Mouse (Mus musculus) limb, embryonic 14.5 days (tissue): ENCODE results near the gene Nfkbia. TPM values are rescaled to one million over a fixed set of nuclear protein-coding genes. Genes with fewer than 3 reads are reported as not detected.

Experiments
- ATAC-seq: fragments of 200-750 bp; cut with Nextera tagmentation; 2 replicates; pipeline ENCODE4 v1.8.0; 2017; ENCODE audit warnings: low read depth, moderate number of reproducible peaks, moderate TSS enrichment; ENCODE audit not compliant: low FRiP score
- DNase-seq: peaks from one replicate; pipeline ENCODE4 v3.0.0-alpha.2; 2015; ENCODE audit warnings: low spot score
- H3K27ac ChIP-seq: fragments of 300-500 bp; sonication (generic); replicated peaks from 2 replicates; pipeline ENCODE4 v1.5.1; 2014; ENCODE audit warnings: low read depth, mild to moderate bottlenecking, low read length, moderate library complexity, mixed read lengths
- H3K27me3 ChIP-seq: fragments of 300-500 bp; sonication (generic); 2 replicates; pipeline ENCODE4 v1.6.1; 2014; ENCODE audit warnings: low read length, mixed read lengths; ENCODE audit not compliant: control insufficient read depth, insufficient read depth
- H3K36me3 ChIP-seq: fragments of 300-500 bp; sonication (generic); 2 replicates; pipeline ENCODE4 v1.6.1; 2014; ENCODE audit warnings: mild to moderate bottlenecking, low read length, moderate library complexity, mixed read lengths; ENCODE audit not compliant: control insufficient read depth, insufficient read depth
- H3K4me1 ChIP-seq: fragments of 300-500 bp; sonication (generic); 2 replicates; pipeline ENCODE4 v1.6.1; 2014; ENCODE audit warnings: antibody characterized with exemption, low read length, mixed read lengths; ENCODE audit not compliant: control insufficient read depth, insufficient read depth
- H3K4me2 ChIP-seq: fragments of 300-500 bp; sonication (generic); replicated peaks from 2 replicates; pipeline ENCODE4 v1.6.1; 2014; ENCODE audit warnings: low read depth, mild to moderate bottlenecking, low read length, moderate library complexity; ENCODE audit not compliant: severe bottlenecking
- H3K4me3 ChIP-seq: fragments of 300-500 bp; sonication (generic); replicated peaks from 2 replicates; pipeline ENCODE4 v1.5.1; 2014; ENCODE audit warnings: low read length
- H3K9ac ChIP-seq: fragments of 300-500 bp; sonication (generic); 2 replicates; pipeline ENCODE4 v1.6.1; 2014; ENCODE audit warnings: mild to moderate bottlenecking, low read depth, low read length, moderate library complexity; ENCODE audit not compliant: severe bottlenecking
- H3K9me3 ChIP-seq: fragments of 300-500 bp; sonication (generic); 2 replicates; pipeline ENCODE4 v1.6.1; 2016; ENCODE audit warnings: low read length; ENCODE audit not compliant: control insufficient read depth
- POLR2A ChIP-seq: fragments of 200-500 bp; IDR thresholded peaks from 2 replicates; pipeline ENCODE4 v1.8.0; 2012; ENCODE audit warnings: inconsistent platforms, mild to moderate bottlenecking, moderate library complexity, borderline replicate concordance; ENCODE audit not compliant: insufficient read depth, insufficient read length; ENCODE audit errors: extremely low read depth
- WGBS: fragments of 180-500 bp; shearing (Covaris S2); extraction: QIAGEN DNeasy Blood & Tissue Kit; methylation state at CpG from one replicate; pipeline ENCODE4 v1.1.7; 2014; 5-methylcytosine and 5-hydroxymethylcytosine counted together
- polyA plus RNA-seq, 2 experiments: library from polyadenylated mRNA; depleted of rRNA in 1 of 2; stranded (reverse) in 1 of 2; unstranded in 1 of 2; fragments of >200 nt; fragmentation: Nextera tagmentation in 1 of 2; extraction: Ambion mirVana in 1 of 2; gene quantifications; 2 replicates each; pipeline versions ENCODE4 v1.2.1 to v1.2.3; 2012 to 2014

Gene Nfkbia
- polyA plus RNA-seq, 2 experiments, result 76.0 to 111 TPM

DNA sequence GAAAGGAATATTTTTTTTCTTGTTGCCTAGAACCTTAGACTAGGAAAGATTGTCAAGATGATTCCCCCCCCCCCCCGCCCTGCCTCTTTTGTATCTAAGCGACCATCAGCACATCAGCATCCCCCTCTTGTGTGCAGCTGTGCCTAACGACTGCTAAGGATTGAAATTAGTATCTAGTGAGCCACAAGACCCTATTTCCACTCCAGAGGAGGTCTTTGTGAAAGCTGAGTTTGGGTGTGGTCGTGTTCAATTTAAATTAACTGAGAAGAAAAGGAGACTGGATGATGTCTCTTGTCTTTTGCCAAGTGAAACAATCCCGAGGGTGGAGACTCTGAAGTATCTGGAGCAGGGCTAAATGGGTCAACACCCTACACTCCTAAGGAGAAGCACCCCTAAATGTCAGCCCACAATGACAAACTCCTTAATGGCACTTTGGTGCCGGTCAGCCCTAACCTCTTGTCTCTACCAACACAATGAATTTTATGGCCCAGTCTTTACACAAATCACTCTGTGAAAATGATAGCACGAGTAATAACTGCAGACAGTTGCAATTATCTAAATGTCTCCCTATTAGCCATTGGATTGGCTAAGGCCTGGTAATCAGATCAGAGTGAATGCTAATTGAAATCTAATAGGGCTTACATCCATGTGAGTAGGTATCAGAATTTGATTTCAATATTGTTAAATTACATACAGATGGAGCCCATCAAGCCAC, 13.0 kb upstream of the Nfkbia start:
- Histone ChIP-seq H3K27ac (no peak overlapping the region), H3K36me3 (no peaks in the 10 kb centered on the region), H3K27me3 (no peaks in the 10 kb centered on the region), H3K4me1 (no peaks in the 10 kb centered on the region), H3K4me2 (no peak overlapping the region), H3K4me3 (no peak overlapping the region), H3K9ac (no peak overlapping the region), H3K9me3 (no peaks in the 10 kb centered on the region)
- no peak for TF ChIP-seq POLR2A
- 59% methylated on average over 7 of the region's 7 CpGs for WGBS
- ATAC-seq (no peak), DNase-seq (no peak)

DNA sequence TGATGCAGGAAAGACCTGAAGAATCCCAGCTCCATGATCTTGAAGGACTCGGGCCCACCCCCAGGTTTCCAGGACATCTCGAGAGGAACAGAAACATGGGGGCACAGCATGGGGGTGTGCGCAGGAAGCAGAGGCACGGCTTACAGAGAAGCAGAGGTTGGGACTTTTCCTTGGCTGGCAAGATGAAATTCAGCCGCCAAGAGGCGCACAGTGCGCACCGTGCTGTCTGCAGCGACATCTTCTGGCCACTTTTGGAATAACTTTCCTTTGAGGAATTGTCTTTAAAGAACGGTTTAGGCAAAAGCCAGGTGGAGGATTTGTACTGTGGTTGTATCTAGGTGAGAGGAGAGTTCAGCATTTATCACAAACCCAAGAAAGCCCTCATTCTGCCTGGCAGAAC, 6.6 kb upstream of the Nfkbia start:
- H3K36me3 ChIP-seq, result no peaks in the 10 kb centered on the region
- no peak overlapping the region for H3K4me3 ChIP-seq
- no peaks in the 10 kb centered on the region for H3K27me3 ChIP-seq
- H3K27ac ChIP-seq, result no peak overlapping the region
- TF ChIP-seq POLR2A, result no peak
- WGBS, result 1% methylated on average over 10 of the region's 10 CpGs
- 0 out of 2 replicates have a peak, but pooled peaks cover 9% of the 10 kb centered on the region for H3K4me1 ChIP-seq
- H3K9ac ChIP-seq, result no peak overlapping the region
- peak overlapping the region; percentile 22; the same call in 1 of the 2 replicates for H3K4me2 ChIP-seq
- DNase-seq (peak; percentile 91), ATAC-seq (peak; percentile 74; the same call in 1 of the 2 replicates)
- no peaks in the 10 kb centered on the region for H3K9me3 ChIP-seq

DNA sequence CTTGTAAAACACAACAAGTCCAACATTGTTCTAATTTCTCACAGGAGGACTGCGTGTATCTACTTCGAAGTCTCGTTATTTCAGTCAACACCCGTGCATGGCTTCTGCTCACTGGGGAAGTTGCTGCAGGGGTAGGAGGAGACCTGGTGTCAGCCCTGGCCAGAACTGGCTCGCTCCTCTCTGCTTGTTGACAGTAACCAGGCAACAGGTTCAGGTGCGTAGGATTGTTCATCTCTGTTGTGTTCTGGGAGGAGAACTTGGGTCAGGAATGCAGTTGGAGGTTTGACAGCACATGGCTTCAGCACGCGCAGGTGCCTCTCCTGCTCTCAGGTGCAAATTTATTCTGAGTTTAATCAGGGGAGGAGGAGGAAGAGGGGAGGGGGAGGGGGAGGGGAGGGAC, 5.3 kb upstream of the Nfkbia start:
- ATAC-seq, result no peak
- DNase-seq, result no peak
- Histone ChIP-seq H3K9me3 (no peaks in the 10 kb centered on the region), H3K4me3 (no peak overlapping the region), H3K9ac (no peak overlapping the region), H3K27ac (no peak overlapping the region), H3K4me2 (no peak overlapping the region), H3K4me1 (peaks cover 17% of the 10 kb centered on the region), H3K27me3 (no peaks in the 10 kb centered on the region), H3K36me3 (no peaks in the 10 kb centered on the region)
- 46% methylated on average over 8 of the region's 8 CpGs for WGBS
- no peak for TF ChIP-seq POLR2A

DNA sequence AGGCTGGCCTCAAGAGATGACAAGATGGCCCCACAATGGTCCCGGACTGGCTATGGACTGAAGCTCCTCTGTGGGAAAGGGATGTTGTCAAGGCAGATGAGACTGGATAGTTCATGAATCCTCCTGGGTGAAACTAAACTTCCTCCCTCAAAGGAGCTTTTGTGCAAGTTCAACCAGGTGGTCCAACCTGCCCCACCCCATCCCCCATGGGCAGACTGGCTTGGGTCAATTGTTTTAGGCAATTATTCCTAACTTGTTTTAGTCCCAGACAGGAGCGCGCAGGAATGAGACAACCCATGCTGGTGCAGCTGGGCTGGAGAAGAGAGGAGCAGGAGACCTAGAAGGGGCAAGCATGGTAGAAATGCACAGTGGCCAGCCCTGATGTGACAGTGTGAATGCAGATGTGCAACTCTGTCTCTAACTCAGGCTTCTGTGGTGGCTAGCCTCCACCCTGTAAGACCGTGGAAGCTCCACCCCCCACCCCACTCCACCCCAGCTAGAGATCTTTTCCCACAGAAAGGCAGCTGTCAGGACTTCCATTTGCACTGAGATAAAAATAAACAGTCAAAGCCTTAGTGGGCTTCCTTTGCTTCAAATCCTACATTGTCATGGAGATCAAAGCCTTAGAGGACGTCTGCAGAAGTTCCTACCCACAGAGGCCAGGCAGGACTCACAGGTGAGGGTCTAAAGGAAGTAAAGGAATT, 3.6 kb upstream of the Nfkbia start:
- H3K4me3 ChIP-seq, result no peak overlapping the region
- H3K27ac ChIP-seq, result no peak overlapping the region
- no peak for TF ChIP-seq POLR2A
- H3K4me1 ChIP-seq, result peaks cover 21% of the 10 kb centered on the region
- H3K36me3 ChIP-seq, result peaks cover 5% of the 10 kb centered on the region
- WGBS, result 72% methylated on average over 5 of the region's 5 CpGs
- no peak overlapping the region for H3K4me2 ChIP-seq
- H3K9me3 ChIP-seq, result no peaks in the 10 kb centered on the region
- ATAC-seq (no peak), DNase-seq (no peak)
- H3K27me3 ChIP-seq, result no peaks in the 10 kb centered on the region
- H3K9ac ChIP-seq, result no peak overlapping the region

DNA sequence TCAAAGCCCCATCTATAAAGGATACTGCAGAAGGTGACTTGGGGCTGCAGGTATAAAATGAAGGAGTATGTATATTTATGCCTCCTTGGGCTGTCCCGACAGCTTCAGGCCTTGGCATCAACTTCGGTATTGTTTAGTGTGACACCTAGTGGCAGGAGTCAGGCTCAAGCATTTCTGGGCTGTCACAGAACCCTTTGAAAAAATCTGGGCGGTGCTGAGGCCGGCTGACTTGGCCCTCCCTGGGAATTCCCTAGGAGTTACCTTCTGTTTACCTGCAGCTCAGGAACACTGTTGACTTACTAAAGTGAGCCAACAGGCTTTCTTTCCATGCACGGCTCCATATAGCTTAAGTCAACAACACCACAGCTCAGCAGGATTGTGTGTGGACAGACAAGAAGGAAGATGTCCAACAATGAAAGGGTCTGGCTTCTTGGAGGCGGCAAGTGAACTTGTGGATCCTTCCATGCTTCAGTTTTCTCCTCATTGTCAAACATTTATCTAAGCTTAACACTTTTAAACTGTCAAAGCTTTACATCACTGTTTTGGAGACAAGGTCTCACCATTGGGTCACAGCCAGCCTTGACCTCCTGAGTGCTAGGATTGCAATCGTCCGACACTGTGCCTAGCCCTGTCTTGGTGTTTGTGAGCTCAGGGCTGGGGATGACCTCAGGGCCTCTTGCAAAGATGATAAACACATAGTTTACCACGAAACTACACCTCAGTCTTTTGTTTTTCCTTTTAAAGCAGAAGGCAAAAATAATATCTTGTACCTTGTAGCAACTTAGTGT, 2.9 kb upstream of the Nfkbia start:
- ATAC-seq (no peak), DNase-seq (peak; percentile 87)
- Histone ChIP-seq H3K27ac (no peak overlapping the region), H3K27me3 (no peaks in the 10 kb centered on the region), H3K36me3 (peaks cover 12% of the 10 kb centered on the region), H3K9ac (no peak overlapping the region), H3K4me3 (no peak overlapping the region), H3K4me2 (no peak overlapping the region), H3K9me3 (no peaks in the 10 kb centered on the region), H3K4me1 (peaks cover 29% of the 10 kb centered on the region)
- WGBS, result 36% methylated on average over 9 of the region's 9 CpGs
- TF ChIP-seq POLR2A, result no peak
